Mouse (Mus musculus): ENCODE measurements around the gene Gm826. TPM values are rescaled to one million over a fixed set of nuclear protein-coding genes. Genes with fewer than 3 reads are reported as not detected.
A peak's percentile ranks its signal among the peaks of the same experiment; 100 is the strongest.

The Gm826 gene
- polyA plus RNA-seq, 1 experiment from 2014 or later: not detected

- Histone ChIP-seq H3K4me1 (replicated peaks; ENCODE audit: control insufficient read depth, insufficient read depth) (no peaks in the 10 kb centered on the region), H3K9me3 (ENCODE audit: control insufficient read depth, low read length) (no peaks in the 10 kb centered on the region), H3K9ac (ENCODE audit: low read length) (no peak overlapping the region), H3K4me2 (replicated peaks; ENCODE audit: low read depth) (no peak overlapping the region), H3K4me3 (ENCODE audit: low read depth, low read length) (no peak overlapping the region), H3K27me3 (ENCODE audit: control insufficient read depth, insufficient read depth, low read length) (no peaks in the 10 kb centered on the region), H3K27ac (replicated peaks) (no peak overlapping the region), H3K36me3 (ENCODE audit: control insufficient read depth, insufficient read depth, low read length) (no peaks in the 10 kb centered on the region)
- no peak for TF ChIP-seq CTCF (IDR thresholded peaks at IDR 0.05; ENCODE audit: low read depth)
- TF ChIP-seq EP300 (optimal IDR thresholded peaks at IDR 0.05): no peak
- no peak for DNase-seq (ENCODE audit: low spot score)
- WGBS: 91% methylated on average over 5 of the region's 5 CpGs
- no peak for ATAC-seq (ENCODE audit: low FRiP score, low TSS enrichment)
Observed at GRCm38 (mm10) chr2:160339595-160339994, 5.6 kb upstream of the Gm826 start.

DNA sequence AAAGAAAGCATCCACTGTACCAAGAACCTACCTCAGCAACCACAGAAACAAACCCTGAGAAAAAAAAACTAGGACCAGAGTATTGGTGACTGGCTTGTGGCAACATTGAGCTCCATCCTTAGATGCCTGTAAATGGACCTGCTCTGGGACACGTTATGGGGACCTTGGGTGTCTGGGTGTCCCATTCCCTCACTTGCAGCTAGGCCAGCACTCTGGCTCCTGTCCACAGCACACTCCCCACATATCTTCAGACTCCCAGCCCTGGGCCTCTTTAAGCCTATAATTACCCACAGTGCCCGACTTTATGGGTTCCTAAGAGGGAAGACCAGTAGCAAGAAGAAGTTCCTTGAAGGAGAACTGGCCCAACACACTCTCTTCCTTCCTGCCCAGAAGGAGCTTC, 2.1 kb upstream of the Gm826 start:
- Histone ChIP-seq H3K4me3 (ENCODE audit: low read depth, low read length) (no peak overlapping the region), H3K9me3 (ENCODE audit: control insufficient read depth, low read length) (no peaks in the 10 kb centered on the region), H3K9ac (ENCODE audit: low read length) (no peak overlapping the region), H3K36me3 (ENCODE audit: control insufficient read depth, insufficient read depth, low read length) (no peaks in the 10 kb centered on the region), H3K27me3 (ENCODE audit: control insufficient read depth, insufficient read depth, low read length) (no peaks in the 10 kb centered on the region), H3K4me2 (replicated peaks; ENCODE audit: low read depth) (no peak overlapping the region), H3K27ac (replicated peaks) (no peak overlapping the region), H3K4me1 (replicated peaks; ENCODE audit: control insufficient read depth, insufficient read depth) (no peaks in the 10 kb centered on the region)
- TF ChIP-seq CTCF (IDR thresholded peaks at IDR 0.05; ENCODE audit: low read depth) (no peak), EP300 (optimal IDR thresholded peaks at IDR 0.05) (no peak)
- DNase-seq (ENCODE audit: low spot score) (no peak), ATAC-seq (ENCODE audit: low FRiP score, low TSS enrichment) (no peak)
- 49% methylated on average over 2 of the region's 2 CpGs for WGBS

- no peaks in the 10 kb centered on the region for H3K27me3 ChIP-seq (ENCODE audit: control insufficient read depth, insufficient read depth, low read length)
- H3K36me3 ChIP-seq (ENCODE audit: control insufficient read depth, insufficient read depth, low read length): no peaks in the 10 kb centered on the region
- H3K9me3 ChIP-seq (ENCODE audit: control insufficient read depth, low read length): no peaks in the 10 kb centered on the region
- TF ChIP-seq CTCF (IDR thresholded peaks at IDR 0.05; ENCODE audit: low read depth) (no peak), EP300 (optimal IDR thresholded peaks at IDR 0.05) (no peak)
- 62% methylated on average over 1 of the region's 1 CpGs for WGBS
- no peak overlapping the region for H3K4me2 ChIP-seq (replicated peaks; ENCODE audit: low read depth)
- H3K4me1 ChIP-seq (replicated peaks; ENCODE audit: control insufficient read depth, insufficient read depth): no peaks in the 10 kb centered on the region
- DNase-seq (ENCODE audit: low spot score) (no peak), ATAC-seq (ENCODE audit: low FRiP score, low TSS enrichment) (no peak)
- H3K9ac ChIP-seq (ENCODE audit: low read length): no peak overlapping the region
- H3K4me3 ChIP-seq (ENCODE audit: low read depth, low read length): no peak overlapping the region
- H3K27ac ChIP-seq (replicated peaks): no peak overlapping the region
Observed at GRCm38 (mm10) chr2:160335043-160335442, 1.1 kb upstream of the Gm826 start.

GRCm38 (mm10) chr2:160332516-160333325, 1.2 kb downstream of the Gm826 start:
- no peak; the same call in 1 of the 2 replicates for ATAC-seq (ENCODE audit: low FRiP score, low TSS enrichment)
- no peaks in the 10 kb centered on the region for H3K27me3 ChIP-seq (ENCODE audit: control insufficient read depth, insufficient read depth, low read length)
- no peaks in the 10 kb centered on the region for H3K4me1 ChIP-seq (replicated peaks; ENCODE audit: control insufficient read depth, insufficient read depth)
- TF ChIP-seq EP300 (optimal IDR thresholded peaks at IDR 0.05): no peak
- no peak for TF ChIP-seq CTCF (IDR thresholded peaks at IDR 0.05; ENCODE audit: low read depth)
- no peak overlapping the region for H3K9ac ChIP-seq (ENCODE audit: low read length)
- WGBS: 58% methylated on average over 12 of the region's 12 CpGs
- DNase-seq (ENCODE audit: low spot score): peak; percentile 29
- no peaks in the 10 kb centered on the region for H3K36me3 ChIP-seq (ENCODE audit: control insufficient read depth, insufficient read depth, low read length)
- H3K9me3 ChIP-seq (ENCODE audit: control insufficient read depth, low read length): no peaks in the 10 kb centered on the region
- H3K27ac ChIP-seq (replicated peaks): no peak overlapping the region
- no peak overlapping the region for H3K4me3 ChIP-seq (ENCODE audit: low read depth, low read length)
- H3K4me2 ChIP-seq (replicated peaks; ENCODE audit: low read depth): no peak overlapping the region

DNA sequence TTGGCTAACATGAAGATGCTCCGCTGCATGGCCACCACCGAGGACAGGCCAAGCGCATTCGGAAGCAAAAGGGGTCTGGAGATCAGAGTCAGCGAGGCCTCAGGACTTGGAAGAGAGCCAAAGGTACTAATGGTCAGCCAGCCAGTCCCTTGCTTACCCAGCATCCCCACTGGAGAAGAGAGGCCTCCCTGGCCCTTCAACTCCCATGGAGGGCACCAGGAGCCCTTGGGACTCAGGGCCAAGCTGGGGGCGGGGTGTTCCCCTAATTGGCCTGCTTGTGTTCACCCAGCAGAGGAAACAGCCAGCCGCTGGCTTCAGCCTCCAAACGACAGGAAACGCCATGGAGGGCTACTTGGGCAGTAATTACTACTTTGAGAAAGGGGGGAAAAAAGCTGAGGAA, 5.1 kb downstream of the Gm826 start:
- ATAC-seq (ENCODE audit: low FRiP score, low TSS enrichment) (no peak), DNase-seq (ENCODE audit: low spot score) (no peak)
- Histone ChIP-seq H3K4me1 (replicated peaks; ENCODE audit: control insufficient read depth, insufficient read depth) (no peaks in the 10 kb centered on the region), H3K9me3 (ENCODE audit: control insufficient read depth, low read length) (no peaks in the 10 kb centered on the region), H3K4me2 (replicated peaks; ENCODE audit: low read depth) (no peak overlapping the region), H3K9ac (ENCODE audit: low read length) (no peak overlapping the region), H3K4me3 (ENCODE audit: low read depth, low read length) (no peak overlapping the region), H3K27ac (replicated peaks) (no peak overlapping the region), H3K36me3 (ENCODE audit: control insufficient read depth, insufficient read depth, low read length) (no peaks in the 10 kb centered on the region), H3K27me3 (ENCODE audit: control insufficient read depth, insufficient read depth, low read length) (no peaks in the 10 kb centered on the region)
- TF ChIP-seq EP300 (optimal IDR thresholded peaks at IDR 0.05) (no peak), CTCF (IDR thresholded peaks at IDR 0.05; ENCODE audit: low read depth) (no peak)
- 68% methylated on average over 9 of the region's 9 CpGs for WGBS

DNA sequence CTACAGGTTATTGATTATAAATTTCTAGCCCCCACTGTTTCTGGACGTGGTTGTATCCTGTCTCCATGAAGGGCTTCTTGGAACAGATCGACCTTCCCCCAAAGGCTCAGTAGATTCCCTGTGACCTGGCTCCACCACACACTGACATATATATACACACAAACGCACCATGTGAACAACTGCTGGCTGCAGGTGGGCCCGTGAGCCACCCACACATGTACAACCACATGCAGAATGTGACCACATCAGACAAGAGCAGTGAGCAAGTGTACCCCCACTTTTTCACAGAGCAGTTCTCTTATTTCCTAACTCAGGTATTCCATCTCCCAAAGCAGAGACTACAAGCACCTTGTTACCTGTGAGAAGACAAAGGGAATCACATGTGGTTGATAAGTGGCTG, 6.2 kb downstream of the Gm826 start:
- H3K9me3 ChIP-seq (ENCODE audit: control insufficient read depth, low read length): no peaks in the 10 kb centered on the region
- no peak overlapping the region for H3K4me2 ChIP-seq (replicated peaks; ENCODE audit: low read depth)
- H3K4me3 ChIP-seq (ENCODE audit: low read depth, low read length): no peak overlapping the region
- TF ChIP-seq EP300 (optimal IDR thresholded peaks at IDR 0.05) (no peak), CTCF (IDR thresholded peaks at IDR 0.05; ENCODE audit: low read depth) (no peak)
- WGBS: 83% methylated on average over 4 of the region's 4 CpGs
- DNase-seq (ENCODE audit: low spot score): no peak
- no peak for ATAC-seq (ENCODE audit: low FRiP score, low TSS enrichment)
- no peak overlapping the region for H3K9ac ChIP-seq (ENCODE audit: low read length)
- H3K27ac ChIP-seq (replicated peaks): no peak overlapping the region
- H3K27me3 ChIP-seq (ENCODE audit: control insufficient read depth, insufficient read depth, low read length): no peaks in the 10 kb centered on the region
- no peaks in the 10 kb centered on the region for H3K4me1 ChIP-seq (replicated peaks; ENCODE audit: control insufficient read depth, insufficient read depth)
- H3K36me3 ChIP-seq (ENCODE audit: control insufficient read depth, insufficient read depth, low read length): no peaks in the 10 kb centered on the region
